Mouse (Mus musculus): ENCODE results near the gene Pou5f1. TPM values are rescaled to one million over a fixed set of nuclear protein-coding genes. Genes with fewer than 3 reads are reported as not detected.
"Not testable (repeated sequence)": the region's sequence is repeated elsewhere in the genome, so short reads cannot be mapped to it uniquely, and the experiment has no call there.

Pou5f1 gene
- polyA plus RNA-seq, 1 experiment from 2014 or later = not detected

GRCm38 (mm10) chr17:35507556-35508260, 1.9 kb downstream of the Pou5f1 start:
- Histone ChIP-seq H3K4me2 (replicated peaks; ENCODE audit: low read depth) (no peak overlapping the region), H3K4me3 (ENCODE audit: low read depth, low read length) (no peak overlapping the region), H3K9me3 (ENCODE audit: control insufficient read depth, low read length) (no peaks in the 10 kb centered on the region), H3K9ac (ENCODE audit: low read length) (no peak overlapping the region), H3K27ac (replicated peaks) (no peak overlapping the region), H3K27me3 (ENCODE audit: control insufficient read depth, insufficient read depth, low read length) (no peaks in the 10 kb centered on the region), H3K4me1 (replicated peaks; ENCODE audit: control insufficient read depth, insufficient read depth) (no peaks in the 10 kb centered on the region), H3K36me3 (ENCODE audit: control insufficient read depth, insufficient read depth, low read length) (no peaks in the 10 kb centered on the region)
- WGBS = 31% methylated on average over 13 of the region's 13 CpGs
- DNase-seq (ENCODE audit: low spot score) (no peak), ATAC-seq (ENCODE audit: low FRiP score, low TSS enrichment) (no peak)
- no peak for TF ChIP-seq EP300 (optimal IDR thresholded peaks at IDR 0.05)
- TF ChIP-seq CTCF (IDR thresholded peaks at IDR 0.05; ENCODE audit: low read depth) = no peak

DNA sequence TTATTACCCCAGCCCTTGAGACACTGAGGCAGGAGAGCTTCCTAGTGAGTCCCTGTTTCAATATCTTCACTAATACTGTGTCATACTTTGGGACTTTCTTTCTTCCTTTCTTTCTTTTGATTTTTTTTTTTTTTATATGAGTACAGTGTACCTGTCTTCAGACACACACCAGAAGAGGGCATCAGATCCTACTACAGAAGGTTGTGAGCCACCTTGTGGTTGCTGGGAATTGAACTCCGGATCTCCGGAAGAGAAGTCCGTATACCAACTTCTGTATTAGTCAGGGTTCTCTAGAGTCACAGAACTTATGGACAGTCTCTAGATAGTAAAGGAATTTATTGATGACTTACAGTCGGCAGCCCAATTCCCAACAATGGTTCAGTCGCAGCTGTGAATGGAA, 2.5 kb downstream of the Pou5f1 start:
- H3K4me1 ChIP-seq (replicated peaks; ENCODE audit: control insufficient read depth, insufficient read depth); ATAC-seq (ENCODE audit: low FRiP score, low TSS enrichment); H3K9me3 ChIP-seq (ENCODE audit: control insufficient read depth, low read length); H3K4me3 ChIP-seq (ENCODE audit: low read depth, low read length); H3K27ac ChIP-seq (replicated peaks); H3K4me2 ChIP-seq (replicated peaks; ENCODE audit: low read depth); H3K36me3 ChIP-seq (ENCODE audit: control insufficient read depth, insufficient read depth, low read length); DNase-seq (ENCODE audit: low spot score); H3K27me3 ChIP-seq (ENCODE audit: control insufficient read depth, insufficient read depth, low read length); H3K9ac ChIP-seq (ENCODE audit: low read length): not testable (repeated sequence)
- TF ChIP-seq CTCF (IDR thresholded peaks at IDR 0.05; ENCODE audit: low read depth) = peak; percentile 37
- WGBS = 62% methylated on average over 4 of the region's 5 CpGs

DNA sequence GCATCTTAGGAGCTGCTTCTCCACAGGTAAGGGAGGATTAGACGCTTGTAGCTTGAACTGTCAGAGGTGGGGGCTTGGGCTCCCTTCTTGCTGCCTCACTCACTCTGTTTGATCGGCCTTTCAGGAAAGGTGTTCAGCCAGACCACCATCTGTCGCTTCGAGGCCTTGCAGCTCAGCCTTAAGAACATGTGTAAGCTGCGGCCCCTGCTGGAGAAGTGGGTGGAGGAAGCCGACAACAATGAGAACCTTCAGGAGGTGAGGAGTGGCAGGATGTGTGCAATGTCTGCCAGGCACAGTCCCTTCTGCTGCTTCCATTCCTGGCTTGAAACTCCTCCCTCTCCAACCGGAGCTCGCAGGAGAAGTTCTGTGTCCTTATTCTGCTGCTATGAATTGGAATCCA, 3.5 kb downstream of the Pou5f1 start:
- ATAC-seq (ENCODE audit: low FRiP score, low TSS enrichment) (0 out of 2 replicates have a peak, but pooled peaks have one; percentile 30), DNase-seq (ENCODE audit: low spot score) (peak; percentile 66)
- Histone ChIP-seq H3K4me3 (ENCODE audit: low read depth, low read length) (no peak overlapping the region), H3K27me3 (ENCODE audit: control insufficient read depth, insufficient read depth, low read length) (no peaks in the 10 kb centered on the region), H3K4me1 (replicated peaks; ENCODE audit: control insufficient read depth, insufficient read depth) (no peaks in the 10 kb centered on the region), H3K27ac (replicated peaks) (no peak overlapping the region), H3K9ac (ENCODE audit: low read length) (no peak overlapping the region), H3K4me2 (replicated peaks; ENCODE audit: low read depth) (no peak overlapping the region), H3K9me3 (ENCODE audit: control insufficient read depth, low read length) (no peaks in the 10 kb centered on the region), H3K36me3 (ENCODE audit: control insufficient read depth, insufficient read depth, low read length) (no peaks in the 10 kb centered on the region)
- peak; percentile 75 for TF ChIP-seq CTCF (IDR thresholded peaks at IDR 0.05; ENCODE audit: low read depth)
- no peak for TF ChIP-seq EP300 (optimal IDR thresholded peaks at IDR 0.05)
- 16% methylated on average over 8 of the region's 8 CpGs for WGBS

- ATAC-seq (ENCODE audit: low FRiP score, low TSS enrichment) (no peak), DNase-seq (ENCODE audit: low spot score) (no peak)
- no peak overlapping the region for H3K27ac ChIP-seq (replicated peaks)
- no peaks in the 10 kb centered on the region for H3K27me3 ChIP-seq (ENCODE audit: control insufficient read depth, insufficient read depth, low read length)
- H3K4me1 ChIP-seq (replicated peaks; ENCODE audit: control insufficient read depth, insufficient read depth) = peaks cover 7% of the 10 kb centered on the region; the same call in 1 of the 2 replicates
- H3K4me3 ChIP-seq (ENCODE audit: low read depth, low read length) = no peak overlapping the region
- WGBS = 98% methylated on average over 7 of the region's 7 CpGs
- no peak overlapping the region for H3K4me2 ChIP-seq (replicated peaks; ENCODE audit: low read depth)
- H3K9me3 ChIP-seq (ENCODE audit: control insufficient read depth, low read length) = no peaks in the 10 kb centered on the region
- no peaks in the 10 kb centered on the region for H3K36me3 ChIP-seq (ENCODE audit: control insufficient read depth, insufficient read depth, low read length)
- TF ChIP-seq EP300 (optimal IDR thresholded peaks at IDR 0.05) (no peak), CTCF (IDR thresholded peaks at IDR 0.05; ENCODE audit: low read depth) (peak; percentile 71)
- no peak overlapping the region for H3K9ac ChIP-seq (ENCODE audit: low read length)
Measured at GRCm38 (mm10) chr17:35512916-35513626, 7.3 kb downstream of the Pou5f1 start.

GRCm38 (mm10) chr17:35513886-35514285, 8.1 kb downstream of the Pou5f1 start:
- no peak overlapping the region for H3K4me3 ChIP-seq (ENCODE audit: low read depth, low read length)

GRCm38 (mm10) chr17:35514756-35515155, 8.9 kb downstream of the Pou5f1 start:
- WGBS = 42% methylated on average over 6 of the region's 6 CpGs
- Histone ChIP-seq H3K27me3 (ENCODE audit: control insufficient read depth, insufficient read depth, low read length) (no peaks in the 10 kb centered on the region), H3K36me3 (ENCODE audit: control insufficient read depth, insufficient read depth, low read length) (no peaks in the 10 kb centered on the region), H3K9me3 (ENCODE audit: control insufficient read depth, low read length) (no peaks in the 10 kb centered on the region), H3K4me3 (ENCODE audit: low read depth, low read length) (peak overlapping the region; percentile 62; the same call in 1 of the 2 replicates), H3K27ac (replicated peaks) (no peak overlapping the region), H3K4me1 (replicated peaks; ENCODE audit: control insufficient read depth, insufficient read depth) (peaks cover 7% of the 10 kb centered on the region; the same call in 1 of the 2 replicates), H3K4me2 (replicated peaks; ENCODE audit: low read depth) (peak overlapping the region; percentile 85), H3K9ac (ENCODE audit: low read length) (peak overlapping the region; percentile 48; the same call in 1 of the 2 replicates)
- TF ChIP-seq CTCF (IDR thresholded peaks at IDR 0.05; ENCODE audit: low read depth) (no peak), EP300 (optimal IDR thresholded peaks at IDR 0.05) (no peak)
- DNase-seq (ENCODE audit: low spot score) = no peak
- no peak for ATAC-seq (ENCODE audit: low FRiP score, low TSS enrichment)

More at GRCm38 (mm10) chr17:35513886-35514285, 8.1 kb downstream of the Pou5f1 start:
- H3K27me3 ChIP-seq (ENCODE audit: control insufficient read depth, insufficient read depth, low read length) = no peaks in the 10 kb centered on the region
- H3K9ac ChIP-seq (ENCODE audit: low read length) = no peak overlapping the region
- H3K9me3 ChIP-seq (ENCODE audit: control insufficient read depth, low read length) = no peaks in the 10 kb centered on the region
- no peak overlapping the region for H3K27ac ChIP-seq (replicated peaks)
- no peaks in the 10 kb centered on the region for H3K36me3 ChIP-seq (ENCODE audit: control insufficient read depth, insufficient read depth, low read length)
- H3K4me1 ChIP-seq (replicated peaks; ENCODE audit: control insufficient read depth, insufficient read depth) = peaks cover 7% of the 10 kb centered on the region; the same call in 1 of the 2 replicates
- WGBS = 23% methylated on average over 2 of the region's 2 CpGs
- DNase-seq (ENCODE audit: low spot score) = peak; percentile 85
- ATAC-seq (ENCODE audit: low FRiP score, low TSS enrichment) = no peak
- peak; percentile 85 for TF ChIP-seq CTCF (IDR thresholded peaks at IDR 0.05; ENCODE audit: low read depth)
- no peak for TF ChIP-seq EP300 (optimal IDR thresholded peaks at IDR 0.05)
- 0 out of 2 replicates have a peak overlapping the region, but pooled peaks have one; percentile 85 for H3K4me2 ChIP-seq (replicated peaks; ENCODE audit: low read depth)
